Mouse (Mus musculus) mouse trophoblast stem cell (cell line): ENCODE measurements around the gene Mpped2.

ENCODE experiments used
- in situ Hi-C, 2 experiments: fragments of 300-500 bp; cut with MseI, MboI; formaldehyde crosslinking; loops; 2 replicates in 1 of 2; 3 replicates in 1 of 2; pipeline ENCODE4 v1.15.1; 2025

The Mpped2 gene

DNA sequence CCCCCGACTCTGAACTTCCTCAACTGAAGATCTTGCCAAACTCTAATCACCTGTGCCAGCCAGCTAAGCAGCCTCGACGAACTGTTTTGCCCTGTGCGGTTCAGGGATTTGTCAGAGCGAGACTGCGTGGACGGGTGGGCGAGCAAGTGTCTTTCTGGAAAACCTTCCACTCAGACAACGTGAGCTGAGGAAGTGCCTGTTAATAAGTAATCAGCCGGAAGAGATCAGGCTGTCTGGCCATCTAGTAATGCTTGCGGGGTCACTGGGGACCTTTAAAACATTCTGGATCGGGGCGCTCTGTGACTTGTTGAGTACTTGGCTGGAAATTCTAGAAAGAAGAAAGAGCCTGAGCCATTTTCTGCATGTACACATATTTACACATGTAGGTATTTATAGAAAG, 162.1 kb downstream of the Mpped2 start:
- in situ Hi-C loops, result no loop called here

- in situ Hi-C loops, result no loop called here
These were observed 162.7 kb downstream of the Mpped2 start for GRCm38 (mm10) chr2:106855623-106856350.

GRCm38 (mm10) chr2:106856361-106856961, 163.4 kb downstream of the Mpped2 start:
- in situ Hi-C loops, result no loop called here

DNA sequence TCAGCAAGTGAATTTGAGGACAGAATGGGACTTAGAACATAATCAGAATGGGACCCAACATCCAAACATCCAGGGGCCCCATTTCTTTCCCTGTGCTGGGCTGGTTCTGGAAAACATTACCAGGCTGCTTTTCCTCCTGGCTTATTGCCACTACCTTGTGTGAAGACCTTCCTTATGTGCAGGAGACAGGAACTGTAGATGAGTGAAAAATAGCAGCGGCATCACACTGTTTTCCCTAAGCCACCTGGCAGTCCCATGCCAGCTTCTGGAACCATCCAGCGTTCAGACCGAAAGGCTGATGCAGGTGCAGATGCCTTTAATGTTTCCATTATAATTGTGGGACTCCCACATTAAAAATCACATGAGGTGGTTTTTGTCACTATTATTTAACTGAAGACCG, 164.2 kb downstream of the Mpped2 start:
- in situ Hi-C loops, result no loop called here

- in situ Hi-C loops, result no loop called here
These were observed 164.6 kb downstream of the Mpped2 start for GRCm38 (mm10) chr2:106857711-106858110.

DNA sequence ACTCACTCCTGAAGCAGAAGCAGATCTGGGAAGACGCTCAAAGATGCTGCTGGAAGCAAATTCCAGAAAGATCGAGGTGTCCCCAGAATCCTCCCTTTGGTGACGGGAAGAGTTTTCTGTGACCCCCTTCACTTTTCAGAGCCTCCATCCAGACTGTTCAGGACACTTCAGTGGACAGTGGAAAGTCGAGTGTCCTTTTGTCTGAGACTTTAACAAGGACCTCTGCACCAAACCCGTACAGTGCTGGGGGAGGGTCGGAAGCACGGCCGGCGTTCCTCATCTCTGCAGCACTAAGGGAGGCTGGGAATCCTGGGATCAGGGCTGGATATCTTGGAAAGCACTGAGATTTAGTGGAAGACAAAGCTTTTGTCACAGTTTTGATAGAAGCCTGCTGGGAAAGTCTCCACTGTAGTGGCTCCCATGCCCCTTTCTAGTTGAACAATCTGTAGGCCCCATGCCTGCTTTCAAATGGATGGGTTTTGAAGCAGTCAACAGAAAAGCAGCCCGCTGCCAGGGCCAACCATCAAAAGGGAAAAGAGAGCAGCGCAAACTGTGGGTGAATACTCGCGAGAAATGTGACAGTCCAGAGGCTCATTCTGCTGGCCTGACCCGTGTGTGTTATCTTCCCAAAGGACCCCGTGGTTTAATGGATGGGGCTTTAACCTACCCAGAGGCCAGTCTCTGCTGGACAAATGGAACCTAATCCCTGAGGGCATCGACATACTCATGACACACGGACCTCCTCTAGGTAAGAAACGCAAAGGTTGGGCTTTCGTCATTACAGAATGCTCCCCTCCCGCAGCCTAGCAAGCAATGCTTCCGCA, 168.0 kb downstream of the Mpped2 start:
- in situ Hi-C loops, result no loop called here

- in situ Hi-C loops, result no loop called here
These were observed 170.1 kb downstream of the Mpped2 start for GRCm38 (mm10) chr2:106863050-106863653.

DNA sequence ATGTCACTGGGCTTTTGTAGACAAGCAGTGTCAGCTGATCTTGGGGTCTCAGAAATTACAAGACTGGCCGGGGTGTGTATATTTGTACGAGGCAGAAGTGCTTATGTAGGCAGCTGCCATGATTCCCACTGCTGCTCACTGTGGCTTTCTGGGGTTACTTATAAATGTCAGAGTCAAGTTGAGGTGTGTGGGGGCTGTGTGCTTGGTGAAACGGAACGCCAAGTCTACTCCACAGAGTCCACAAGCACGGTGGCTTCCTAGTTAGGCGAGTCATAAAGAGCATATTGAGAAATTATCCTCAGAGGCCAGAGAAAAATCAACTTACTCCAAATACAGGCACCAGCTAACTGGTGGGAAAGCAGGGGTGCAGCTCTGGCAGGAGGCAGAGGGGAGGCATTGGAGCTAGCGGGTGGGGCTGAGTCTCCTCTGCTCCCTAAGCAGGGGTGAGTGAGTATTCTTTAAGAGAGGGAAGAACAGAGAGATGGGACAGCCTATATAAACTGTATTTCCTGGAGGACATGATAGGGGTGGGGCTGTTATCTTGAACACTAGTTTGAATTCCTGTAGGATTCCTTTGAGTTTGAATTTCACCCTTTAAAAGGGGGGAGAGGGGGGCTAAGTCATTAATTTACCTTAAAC, 172.2 kb downstream of the Mpped2 start:
- in situ Hi-C loops, result no loop called here

DNA sequence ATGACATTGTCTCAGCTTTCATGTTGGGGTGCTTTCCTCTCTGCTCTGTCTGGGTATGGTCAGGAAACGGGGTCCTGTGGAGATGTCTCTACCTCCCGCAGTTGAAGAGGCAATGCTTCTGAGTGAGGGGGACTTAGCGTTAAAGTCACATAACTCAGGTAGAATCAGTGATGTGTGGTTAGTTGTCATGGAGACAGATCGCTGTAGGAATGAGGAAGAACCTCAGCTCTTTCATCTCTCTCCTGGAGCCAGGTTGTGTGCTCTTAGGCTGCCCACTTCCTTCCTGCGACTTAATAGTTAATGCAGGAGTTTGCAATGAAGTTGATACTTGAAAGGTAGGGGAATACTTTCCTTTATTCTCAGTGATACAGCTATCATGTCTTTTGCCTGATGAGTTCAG, 173.2 kb downstream of the Mpped2 start:
- in situ Hi-C loops, result no loop called here

DNA sequence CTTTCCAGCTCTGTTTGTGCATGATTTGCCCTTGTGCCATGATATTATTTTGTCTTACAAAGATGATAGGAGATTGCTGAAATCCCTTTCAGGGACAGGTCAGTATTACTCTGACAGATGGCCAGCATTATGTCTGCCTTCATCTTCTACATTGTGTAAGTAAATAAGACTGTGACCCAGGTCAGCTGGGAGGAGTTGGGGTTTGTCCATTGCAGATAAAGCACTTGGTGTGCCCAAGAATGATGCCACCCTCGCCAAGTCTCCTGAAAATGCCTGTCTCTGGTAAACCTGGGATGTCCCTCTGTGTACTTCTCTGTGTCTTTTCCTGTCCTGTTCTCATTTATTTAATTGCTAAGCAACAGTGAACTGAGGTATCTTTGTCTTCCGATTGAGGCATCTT, 177.8 kb downstream of the Mpped2 start:
- in situ Hi-C loops, result no loop called here

- in situ Hi-C loops, result no loop called here
These were observed 180.1 kb downstream of the Mpped2 start for GRCm38 (mm10) chr2:106873166-106873565.

GRCm38 (mm10) chr2:106883390-106883789, 190.3 kb downstream of the Mpped2 start:
- in situ Hi-C loops, result no loop called here

- in situ Hi-C loops, result no loop called here
These were observed 195.1 kb downstream of the Mpped2 start for GRCm38 (mm10) chr2:106888174-106888573.

DNA sequence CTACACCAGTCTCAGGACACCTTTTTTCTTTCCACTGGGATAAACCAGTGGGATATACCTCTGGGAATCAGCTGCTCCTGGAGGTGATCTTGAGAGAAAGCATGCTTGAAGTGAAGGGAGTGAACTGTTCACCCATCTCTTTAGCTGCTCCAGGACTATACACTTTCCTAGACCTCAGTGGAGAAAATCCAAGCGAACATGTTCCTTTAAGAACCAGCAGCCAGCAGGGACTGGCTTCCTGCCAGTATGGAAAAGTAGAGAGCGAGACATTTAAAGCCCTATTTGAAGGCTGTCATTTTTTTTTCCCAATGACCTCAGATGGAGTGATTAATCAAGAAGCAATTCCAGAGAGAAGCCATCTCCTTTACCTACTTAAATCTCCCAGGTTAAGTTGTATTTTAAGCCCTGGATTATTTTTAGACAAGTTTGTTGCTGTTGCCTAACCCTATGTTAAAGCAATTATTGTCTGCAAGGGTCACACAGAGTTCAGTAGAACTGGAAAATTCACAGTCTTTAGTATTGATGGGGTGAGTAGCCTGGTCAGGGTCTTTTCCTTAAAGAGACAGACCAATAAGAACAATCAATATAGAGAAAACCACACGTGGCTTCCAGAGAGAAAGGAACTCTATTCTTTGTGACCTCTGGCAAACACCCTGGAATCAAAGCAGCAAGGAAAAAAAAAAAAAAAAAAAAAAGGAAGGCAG, 196.4 kb downstream of the Mpped2 start:
- in situ Hi-C loops, result no loop called here

DNA sequence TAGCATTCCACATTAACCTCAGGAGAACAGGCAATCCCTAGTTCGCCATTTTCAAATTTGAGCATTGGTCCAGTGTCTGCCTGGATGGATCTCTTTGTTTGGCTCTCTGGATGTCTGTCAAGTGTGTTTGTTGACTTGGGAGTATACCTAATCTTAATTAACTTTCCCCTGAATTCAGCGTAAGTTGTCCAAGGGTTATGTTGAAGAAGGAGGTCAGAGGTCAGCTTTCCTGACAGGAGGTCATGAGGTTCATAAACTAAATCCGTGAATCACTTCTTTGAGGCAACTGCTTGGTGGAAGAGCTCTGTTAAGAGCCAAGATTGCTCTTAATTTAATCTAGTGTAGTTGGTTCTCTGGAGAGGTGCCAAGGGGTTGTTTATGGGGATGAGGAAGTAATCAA, 200.3 kb downstream of the Mpped2 start:
- in situ Hi-C loops, result no loop called here

DNA sequence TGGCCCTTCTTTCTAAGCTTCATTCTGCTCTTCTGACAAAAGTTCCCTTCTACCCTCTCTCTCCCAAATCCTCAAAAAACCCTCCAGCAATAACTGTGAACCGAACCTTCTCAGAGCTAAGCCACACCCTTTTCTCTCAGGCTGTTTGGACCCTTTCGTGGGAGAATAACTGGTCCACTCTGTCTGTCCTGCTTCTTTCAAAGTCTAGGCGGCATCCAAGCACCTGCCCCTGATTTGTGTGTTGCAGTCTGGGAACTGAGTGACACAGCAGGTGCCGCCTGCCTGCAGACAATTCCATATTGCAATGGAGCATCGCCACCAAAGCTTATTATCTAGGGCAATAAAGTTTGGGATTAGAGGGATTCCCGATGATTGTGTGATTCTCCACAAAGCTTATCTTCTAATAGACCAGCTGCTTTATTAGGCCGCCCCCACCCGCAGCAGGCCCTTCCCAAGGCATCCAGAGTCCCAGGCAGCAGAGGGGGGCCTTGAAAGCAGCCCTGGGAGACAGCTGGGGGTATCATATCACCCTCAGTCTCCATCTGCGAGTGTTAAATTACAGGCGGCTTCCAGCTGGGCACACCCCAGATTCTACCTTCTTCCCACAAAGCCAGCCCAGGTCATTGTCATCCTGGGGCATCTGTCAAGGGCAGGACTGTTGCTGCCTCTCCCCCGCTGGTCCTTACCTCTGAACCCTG, 202.4 kb downstream of the Mpped2 start:
- in situ Hi-C loops, result no loop called here

DNA sequence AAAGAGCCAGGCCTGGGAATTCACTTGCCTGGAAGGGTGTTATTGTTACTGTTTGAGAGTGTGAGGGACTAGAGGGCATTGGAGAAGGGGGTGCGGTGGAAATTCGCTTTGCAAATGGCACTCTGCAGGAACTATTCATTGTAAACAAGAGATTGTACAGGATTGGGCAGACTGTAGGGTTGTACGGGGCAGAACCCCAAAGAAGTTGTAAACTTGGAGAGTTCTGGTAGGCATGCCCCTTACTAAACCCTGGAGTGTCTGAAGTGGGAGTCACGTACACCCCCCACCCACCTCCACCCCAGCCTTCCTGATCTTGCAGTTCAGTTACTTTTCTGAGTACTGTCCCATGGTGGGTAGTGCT, 202.9 kb downstream of the Mpped2 start:
- in situ Hi-C loops, result no loop called here

DNA sequence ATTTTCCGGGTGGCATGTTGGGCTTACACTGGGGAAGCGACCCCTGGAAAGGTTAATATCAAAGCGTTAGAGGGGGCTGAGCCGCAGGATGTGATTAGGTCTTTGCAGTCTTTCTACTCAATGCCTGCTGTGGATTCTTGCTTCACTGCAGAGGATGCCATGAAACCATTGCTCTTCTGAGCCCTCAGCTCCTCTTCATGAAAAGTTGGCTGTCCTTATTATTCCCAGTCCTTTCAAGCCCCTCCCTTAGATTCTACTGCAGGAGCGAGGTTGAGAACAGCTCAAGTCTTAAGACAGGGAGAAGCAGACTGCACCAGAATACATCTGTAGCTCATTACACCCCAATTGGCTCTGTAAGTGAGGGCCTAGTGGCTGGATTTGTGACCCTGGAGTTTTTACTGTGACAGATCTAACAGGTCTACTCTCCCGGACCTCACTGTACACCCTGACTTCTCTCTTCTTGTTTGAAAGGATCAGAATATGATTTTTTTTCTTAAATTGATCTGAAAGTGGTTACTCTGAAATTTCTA, 218.9 kb downstream of the Mpped2 start:
- in situ Hi-C loops, result no loop called here
